Mouse (Mus musculus) left cerebral cortex, postnatal 14 days (tissue): ENCODE data around the gene Rps28. TPM values are rescaled to one million over a fixed set of nuclear protein-coding genes. Genes with fewer than 3 reads are reported as not detected.
A peak's percentile ranks its signal among the peaks of the same experiment; 100 is the strongest.
"Not testable (repeated sequence)": the region's sequence is repeated elsewhere in the genome, so short reads cannot be mapped to it uniquely, and the experiment has no call there.

Experiments
- DNase-seq, 2 experiments: peaks; one replicate each; pipeline ENCODE4 v3.0.0; 2021 to 2022; ENCODE audit warnings: low spot score in 2 of 2, mixed read lengths in 1 of 2
- intact Hi-C: fragments of 180-260 bp; cut with DNase I; formaldehyde crosslinking; loops from one replicate; pipeline ENCODE4 v1.15.1; 2025
- long read RNA-seq, 2 experiments: library from polyadenylated mRNA; stranded (forward); transcript quantifications; one replicate each; pipeline ENCODE4 v2.0.0; 2021
- total RNA-seq, 2 experiments: library from RNA; stranded (reverse); gene quantifications; 2 replicates each; pipeline ENCODE4 v1.2.3; 2021

Rps28 gene
- total RNA-seq: 100 to 1,000 TPM; 681 to 713 TPM
- long read RNA-seq, experiment 1, transcript Rps28-205 (4 exons, 382 nt): major isoform, 83 of 116 reads
- long read RNA-seq, experiment 1, transcript Rps28-201 (4 exons, 392 nt): minor isoform, 30 of 116 reads
- long read RNA-seq, experiment 1, partial matches to known transcripts: 1 of 116 reads
- long read RNA-seq, experiment 1, other reads (novel, unspliced or antisense): 0 of 116 reads
- long read RNA-seq, experiment 2, transcript Rps28-201 (4 exons, 392 nt): minor isoform, 28 of 131 reads
- long read RNA-seq, experiment 2, transcript Rps28-205 (4 exons, 382 nt): major isoform, 97 of 131 reads
- long read RNA-seq, experiment 2, partial matches to known transcripts: 3 of 131 reads
- long read RNA-seq, experiment 2, other reads (novel, unspliced or antisense): 2 of 131 reads

GRCm38 (mm10) chr17:33824084-33824996, at the start of gene Rps28, which contains the start of gene Ndufa7:
TSS of gene Rps28 (minus strand) at chr17:33824562.
TSS of gene Ndufa7 (plus strand) at chr17:33824572.
- intact Hi-C loops: no loop called here
- DNase-seq: peak; percentile 98 to 99

DNA sequence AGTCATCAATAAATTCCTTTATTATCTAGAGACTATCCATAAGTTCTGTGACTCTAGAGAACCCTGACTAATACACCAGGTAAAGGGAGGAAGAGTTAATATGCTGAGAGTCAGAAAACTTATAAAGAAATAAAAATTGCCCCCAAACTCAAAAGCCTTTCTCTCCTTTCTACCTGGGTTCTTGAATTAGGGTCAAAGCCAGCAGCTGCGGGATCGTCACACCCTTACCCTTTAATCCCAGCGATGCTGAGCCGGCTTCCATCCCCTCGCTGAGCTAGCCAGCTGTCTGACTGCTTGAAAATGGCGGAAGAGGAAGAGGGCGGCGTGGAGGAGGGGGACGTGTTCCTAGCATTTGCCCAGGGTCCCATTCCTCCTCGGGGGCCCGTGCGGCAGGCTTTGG, 49.2 kb upstream of the Rps28 start, which contains the start of gene Gm7029:
Gene Gm7029 (plus strand): TSS at position 301 of the 400 bp plus-strand sequence.
- intact Hi-C loops, DNase-seq: not testable (repeated sequence)

DNA sequence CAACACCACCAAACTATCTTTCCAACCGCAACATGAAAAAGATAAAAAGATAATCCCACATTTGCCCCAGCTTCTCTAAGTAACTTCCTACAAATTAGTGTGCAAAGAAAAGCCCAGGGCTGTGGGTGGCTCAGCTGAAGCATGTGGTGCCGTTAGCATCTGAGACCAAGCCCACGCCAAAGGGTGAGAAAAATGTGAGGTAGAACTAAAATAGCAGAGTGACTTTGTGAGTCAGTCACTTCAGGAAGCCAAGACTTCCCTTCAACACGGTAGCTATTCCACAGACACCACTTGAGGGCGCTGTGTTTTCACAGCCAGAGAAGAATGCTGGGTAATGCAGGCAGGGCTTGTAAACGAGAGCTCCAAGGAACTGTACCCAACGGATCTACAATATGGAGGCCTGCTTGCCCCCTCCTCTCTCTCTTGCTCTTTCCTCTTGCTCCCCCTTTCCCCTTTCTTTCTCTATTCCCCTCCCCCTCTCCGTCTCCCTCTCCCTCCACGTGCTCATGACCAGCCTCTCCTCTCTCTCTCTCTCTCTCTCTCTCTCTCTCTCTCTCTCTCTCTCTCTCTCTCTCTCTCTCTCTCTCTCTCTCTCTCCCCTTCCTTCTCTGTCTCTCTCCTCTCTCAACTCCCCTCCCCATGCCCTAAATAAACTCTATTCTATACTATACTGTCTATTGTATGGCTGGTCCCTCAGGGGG, 41.1 kb upstream of the Rps28 start:
- peak; percentile 82 to 93 for DNase-seq
- intact Hi-C loops: no loop called here

- no peak for DNase-seq
- intact Hi-C loops: no loop called here
Measured at GRCm38 (mm10) chr17:33857816-33858215, 33.5 kb upstream of the Rps28 start.

DNA sequence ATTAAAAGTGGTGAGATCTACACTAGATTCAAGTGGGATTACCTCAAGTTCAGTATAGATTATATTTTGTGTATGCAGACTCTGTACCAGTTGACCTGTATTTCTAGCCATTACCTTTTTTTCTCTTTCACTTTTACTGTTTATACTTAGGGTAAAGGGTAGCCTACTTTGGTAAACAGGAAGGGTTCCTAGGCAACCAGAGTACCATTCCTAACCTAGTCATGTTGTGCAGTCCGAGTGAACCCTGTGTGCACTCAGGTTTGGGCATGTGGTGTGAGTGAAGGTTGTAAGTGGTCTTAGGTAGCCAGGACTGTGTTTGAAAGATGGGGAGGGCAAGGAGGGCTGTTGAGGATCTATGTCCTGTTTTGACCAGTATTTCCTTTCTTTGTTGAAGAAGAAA, 27.0 kb upstream of the Rps28 start:
- intact Hi-C loops: no loop called here

GRCm38 (mm10) chr17:33848139-33848538, 23.8 kb upstream of the Rps28 start:
- intact Hi-C loops: no loop called here

More for the DNA sequence above, 27.0 kb upstream of the Rps28 start:
- no peak for DNase-seq

GRCm38 (mm10) chr17:33844196-33844595, 19.8 kb upstream of the Rps28 start:
- DNase-seq: no peak
- intact Hi-C loops: no loop called here

More at GRCm38 (mm10) chr17:33848139-33848538, 23.8 kb upstream of the Rps28 start:
- DNase-seq: no peak

- intact Hi-C loops: no loop called here
- DNase-seq: peak; percentile 92 to 93
Measured at GRCm38 (mm10) chr17:33842966-33843795, 18.8 kb upstream of the Rps28 start, which contains the start of gene Cd320. TSS of gene Cd320 (plus strand) at chr17:33843091.

- intact Hi-C loops: no loop called here
- DNase-seq: no peak
Measured at GRCm38 (mm10) chr17:33829561-33829960, 5.2 kb upstream of the Rps28 start.

DNA sequence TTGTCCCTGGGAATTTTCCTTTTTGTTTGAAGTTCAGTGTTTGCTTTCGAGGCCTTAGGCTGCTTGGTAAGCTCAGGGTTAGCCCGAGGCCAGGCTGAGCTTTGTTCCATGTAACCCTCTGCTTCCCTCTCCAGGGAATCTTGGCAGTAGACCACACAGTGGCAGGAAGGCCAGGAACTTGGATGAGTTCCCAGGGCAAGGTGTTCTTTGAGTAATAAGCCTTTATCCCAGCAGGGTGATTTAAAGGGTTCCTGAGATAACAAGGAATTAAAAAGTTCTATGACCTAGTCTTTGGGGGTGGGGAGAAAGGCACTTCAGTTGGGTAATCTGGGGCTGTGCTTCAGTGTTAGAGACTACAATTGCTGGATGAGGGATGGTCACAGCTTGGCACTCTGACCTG, 4.5 kb upstream of the Rps28 start:
- no peak for DNase-seq
- intact Hi-C loops: no loop called here

DNA sequence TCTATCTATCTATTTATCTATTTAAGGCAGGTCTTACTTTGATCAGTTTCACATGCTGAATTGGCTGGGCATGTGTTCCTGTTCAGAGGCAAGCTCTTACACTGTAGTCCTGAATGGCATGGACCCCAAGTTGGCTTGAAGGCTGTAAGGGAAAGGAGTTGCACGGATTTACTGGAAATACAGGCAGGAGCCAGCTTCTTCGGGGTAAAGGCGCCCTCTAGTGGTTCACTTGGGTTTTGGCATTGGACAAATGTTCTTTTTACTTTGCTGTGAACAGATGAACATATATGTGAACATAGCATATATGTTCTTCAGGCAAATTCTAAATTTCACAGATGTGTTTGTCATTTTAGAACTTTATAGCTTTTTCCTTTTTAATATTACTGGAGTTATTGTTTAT, 2.5 kb upstream of the Rps28 start:
- peak; percentile 78 to 79 for DNase-seq
- intact Hi-C loops: no loop called here

DNA sequence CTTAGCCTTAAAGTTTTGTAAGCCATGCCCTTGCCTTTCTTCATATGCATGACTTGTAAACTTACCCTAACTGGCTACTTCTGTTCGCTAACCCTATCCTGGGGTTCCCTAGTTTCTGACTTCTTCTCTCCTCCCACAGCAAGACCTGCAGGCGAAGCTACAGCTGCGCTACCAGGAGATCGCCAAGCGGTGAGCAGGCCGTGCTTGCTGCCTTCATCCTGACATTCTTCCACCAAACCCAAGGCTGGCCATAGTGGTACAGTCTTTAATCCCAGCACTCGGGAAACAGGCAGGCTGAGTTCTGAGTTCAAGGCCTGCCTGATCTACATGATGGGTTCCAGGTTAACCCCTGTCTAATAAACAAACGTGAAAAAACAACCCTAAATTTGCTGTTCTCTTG, 1.1 kb upstream of the Rps28 start:
- intact Hi-C loops: no loop called here
- DNase-seq: no peak

GRCm38 (mm10) chr17:33824997-33825330, 602 bp upstream of the Rps28 start:
- DNase-seq, intact Hi-C loops: not testable (repeated sequence)

DNA sequence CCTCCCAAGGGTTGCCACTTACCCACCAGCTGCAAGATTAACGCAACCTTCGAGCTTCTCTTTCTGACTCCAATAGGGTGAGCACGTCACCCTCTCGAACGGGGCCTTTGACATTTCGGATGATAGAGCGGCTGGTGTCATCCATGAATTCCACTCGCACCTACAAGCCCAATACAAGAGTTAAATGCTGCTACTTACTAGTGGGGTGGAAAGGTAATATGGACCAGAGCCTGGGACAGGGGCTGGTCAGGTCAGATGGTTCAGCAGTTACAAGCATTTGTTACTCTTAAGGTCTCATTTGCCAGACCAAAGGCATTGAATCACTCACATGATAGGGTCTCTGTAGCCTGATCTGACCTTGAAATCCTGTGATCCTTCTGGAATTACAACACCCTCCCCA, 1.2 kb downstream of the Rps28 start:
- DNase-seq: not testable (repeated sequence)

DNA sequence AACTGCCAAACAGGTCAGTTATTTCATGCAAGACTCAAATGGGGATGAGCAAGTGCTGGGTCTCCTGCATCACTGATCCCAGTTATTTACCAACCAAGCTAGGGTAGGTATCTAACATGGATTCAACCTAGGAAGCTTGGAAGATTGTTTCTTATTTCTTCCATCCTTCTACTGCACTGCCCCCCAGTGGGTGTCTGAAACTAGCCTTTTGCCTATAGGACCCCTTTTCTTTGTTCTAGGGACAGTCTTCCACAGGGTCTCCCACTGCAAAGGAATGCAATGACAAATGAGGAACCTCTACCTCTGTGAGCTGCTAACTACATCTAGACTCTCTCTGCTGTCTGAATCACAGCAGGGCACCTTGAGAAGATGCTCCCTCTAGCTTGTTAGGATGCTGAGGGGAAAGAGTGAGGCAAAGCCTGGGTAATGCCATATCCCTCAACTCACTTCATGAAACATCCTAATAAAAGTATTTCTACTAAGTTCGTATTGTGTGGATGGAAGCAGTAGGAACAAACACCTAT, 1.9 kb downstream of the Rps28 start:
- no peak for DNase-seq

More for the DNA sequence above, 1.2 kb downstream of the Rps28 start:
- intact Hi-C loops: not testable (repeated sequence)

DNA sequence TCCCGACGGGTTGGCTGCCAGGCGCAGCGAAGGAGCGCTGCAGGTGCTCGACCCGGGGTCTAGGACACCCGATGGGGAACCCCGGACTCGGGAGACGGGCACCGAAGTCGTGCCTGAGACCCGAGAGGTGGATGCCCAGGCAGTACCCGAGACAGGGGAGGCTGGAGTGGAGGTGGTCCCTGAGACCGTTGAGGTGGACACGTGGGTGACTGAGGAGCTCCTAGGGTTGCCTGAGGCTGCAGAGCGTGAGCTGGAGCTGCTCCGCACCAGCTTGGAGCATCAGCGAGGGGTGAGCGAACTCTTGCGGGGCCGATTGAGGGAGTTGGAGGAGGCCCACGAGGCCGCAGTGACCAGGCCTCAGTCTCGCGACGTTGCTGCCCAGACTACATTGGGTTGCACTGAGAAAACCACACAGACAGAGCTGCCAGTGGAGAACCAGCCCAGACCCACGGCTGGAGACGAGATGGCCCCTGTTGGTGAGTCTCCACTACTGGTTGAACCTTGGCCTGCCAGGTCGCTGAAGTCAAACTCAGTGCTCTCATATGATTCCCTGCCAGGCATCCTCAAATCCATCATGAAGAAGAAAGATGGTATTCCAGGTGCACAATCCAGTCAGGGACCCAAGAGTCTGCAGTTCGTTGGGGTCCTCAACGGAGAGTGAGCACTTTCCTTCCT, 6.3 kb downstream of the Rps28 start:
- no peak for DNase-seq

More for the DNA sequence above, 1.9 kb downstream of the Rps28 start:
- intact Hi-C loops: no loop called here

GRCm38 (mm10) chr17:33817184-33817968, 7.0 kb downstream of the Rps28 start:
- intact Hi-C loops: no loop called here
- peak; percentile 92 to 95 for DNase-seq

More for the DNA sequence above, 6.3 kb downstream of the Rps28 start:
- intact Hi-C loops: no loop called here
